Mouse (Mus musculus): ENCODE data around the gene Rbsn. TPM values are rescaled to one million over a fixed set of nuclear protein-coding genes. Genes with fewer than 3 reads are reported as not detected.

The Rbsn gene
- total and polyA plus RNA-seq, 3 experiments: 6.4 to 15.7 (median 11.6) TPM

- 88% methylated on average over 2 of the region's 2 CpGs for WGBS
- H3K27me3 ChIP-seq (ENCODE audit: control insufficient read depth, insufficient read depth, low read length): no peaks in the 10 kb centered on the region
- no peak for DNase-seq
- H3K79me2 ChIP-seq (replicated peaks; ENCODE audit: control insufficient read depth, insufficient read depth, low read length): no peaks in the 10 kb centered on the region
- H3K4me1 ChIP-seq (ENCODE audit: control insufficient read depth, insufficient read depth, low read length): no peaks in the 10 kb centered on the region
- H3K27ac ChIP-seq: no peak overlapping the region
- H3K4me3 ChIP-seq: no peak overlapping the region
- H3K36me3 ChIP-seq (ENCODE audit: control insufficient read depth, insufficient read depth, low read length): no peaks in the 10 kb centered on the region
- intact Hi-C loops (cut with DNase I): loop anchor here (10.0 kb wide), 1 partner anchor 675 kb away; no protein-coding TSS in a partner anchor
- TF ChIP-seq POLR2A (IDR thresholded peaks at IDR 0.05; ENCODE audit: insufficient read depth, low read depth, low read length) (no peak), EP300 (IDR thresholded peaks at IDR 0.05; ENCODE audit: insufficient read depth, low read depth, low read length) (no peak)
- no peak overlapping the region for H3K9ac ChIP-seq (ENCODE audit: low read depth, low read length)
These were observed 14.9 kb upstream of the Rbsn start for GRCm38 (mm10) chr6:92229586-92229985.

GRCm38 (mm10) chr6:92229103-92229502, 14.4 kb upstream of the Rbsn start:
- DNase-seq: no peak
- intact Hi-C loops (cut with DNase I): loop anchor here (10.0 kb wide), 1 partner anchor 676 kb away; no protein-coding TSS in a partner anchor
- no peak for TF ChIP-seq POLR2A (IDR thresholded peaks at IDR 0.05; ENCODE audit: insufficient read depth, low read depth, low read length)
- no peak for TF ChIP-seq CTCF (IDR thresholded peaks at IDR 0.05)
- no peak for TF ChIP-seq EP300 (IDR thresholded peaks at IDR 0.05; ENCODE audit: insufficient read depth, low read depth, low read length)
- H3K27ac ChIP-seq: no peak overlapping the region
- H3K27me3 ChIP-seq (ENCODE audit: control insufficient read depth, insufficient read depth, low read length): no peaks in the 10 kb centered on the region
- no peak overlapping the region for H3K4me3 ChIP-seq
- H3K9ac ChIP-seq (ENCODE audit: low read depth, low read length): no peak overlapping the region
- no peaks in the 10 kb centered on the region for H3K79me2 ChIP-seq (replicated peaks; ENCODE audit: control insufficient read depth, insufficient read depth, low read length)
- H3K4me1 ChIP-seq (ENCODE audit: control insufficient read depth, insufficient read depth, low read length): no peaks in the 10 kb centered on the region
- H3K36me3 ChIP-seq (ENCODE audit: control insufficient read depth, insufficient read depth, low read length): no peaks in the 10 kb centered on the region

- H3K4me1 ChIP-seq (ENCODE audit: control insufficient read depth, insufficient read depth, low read length): no peaks in the 10 kb centered on the region
- no peak for DNase-seq
- WGBS: 74% methylated on average over 1 of the region's 1 CpGs
- no peaks in the 10 kb centered on the region for H3K27me3 ChIP-seq (ENCODE audit: control insufficient read depth, insufficient read depth, low read length)
- H3K27ac ChIP-seq: no peak overlapping the region
- H3K4me3 ChIP-seq: no peak overlapping the region
- intact Hi-C loops (cut with DNase I): loop anchor here (10.0 kb wide), 1 partner anchor 680 kb away; no protein-coding TSS in a partner anchor
- no peaks in the 10 kb centered on the region for H3K79me2 ChIP-seq (replicated peaks; ENCODE audit: control insufficient read depth, insufficient read depth, low read length)
- H3K9ac ChIP-seq (ENCODE audit: low read depth, low read length): no peak overlapping the region
- TF ChIP-seq CTCF (IDR thresholded peaks at IDR 0.05): no peak
- no peak for TF ChIP-seq POLR2A (IDR thresholded peaks at IDR 0.05; ENCODE audit: insufficient read depth, low read depth, low read length)
- TF ChIP-seq EP300 (IDR thresholded peaks at IDR 0.05; ENCODE audit: insufficient read depth, low read depth, low read length): no peak
- no peaks in the 10 kb centered on the region for H3K36me3 ChIP-seq (ENCODE audit: control insufficient read depth, insufficient read depth, low read length)
These were observed 10.3 kb upstream of the Rbsn start for GRCm38 (mm10) chr6:92224981-92225380.

DNA sequence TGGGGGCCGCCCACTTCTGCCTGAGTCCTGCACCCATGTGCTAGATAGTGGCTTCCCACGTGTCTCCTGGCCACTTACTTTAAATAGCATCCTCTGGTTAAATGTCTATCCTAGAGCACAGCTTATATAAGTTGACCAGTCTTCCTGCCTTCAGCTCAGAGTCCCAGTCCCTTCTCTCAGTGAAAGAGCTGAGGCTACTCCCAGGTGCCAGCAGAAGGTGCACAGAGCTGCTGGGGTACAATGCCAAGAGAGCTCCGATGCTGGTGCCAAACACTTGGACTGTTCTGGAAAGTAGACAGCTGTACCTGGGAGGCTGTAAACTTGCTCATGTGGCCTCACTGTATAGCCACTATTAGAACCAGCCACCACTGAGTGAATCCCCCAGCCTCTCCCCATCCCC, 7.3 kb upstream of the Rbsn start:
- Histone ChIP-seq H3K79me2 (replicated peaks; ENCODE audit: control insufficient read depth, insufficient read depth, low read length) (no peaks in the 10 kb centered on the region), H3K4me3 (no peak overlapping the region), H3K4me1 (ENCODE audit: control insufficient read depth, insufficient read depth, low read length) (no peaks in the 10 kb centered on the region), H3K36me3 (ENCODE audit: control insufficient read depth, insufficient read depth, low read length) (no peaks in the 10 kb centered on the region), H3K27ac (no peak overlapping the region), H3K27me3 (ENCODE audit: control insufficient read depth, insufficient read depth, low read length) (no peaks in the 10 kb centered on the region), H3K9ac (ENCODE audit: low read depth, low read length) (no peak overlapping the region)
- intact Hi-C loops (cut with DNase I): loop anchor here (10.0 kb wide), 1 partner anchor 683 kb away; no protein-coding TSS in a partner anchor
- WGBS: 58% methylated on average over 3 of the region's 3 CpGs
- TF ChIP-seq EP300 (IDR thresholded peaks at IDR 0.05; ENCODE audit: insufficient read depth, low read depth, low read length) (no peak), POLR2A (IDR thresholded peaks at IDR 0.05; ENCODE audit: insufficient read depth, low read depth, low read length) (no peak), CTCF (IDR thresholded peaks at IDR 0.05) (no peak)
- DNase-seq: no peak

- DNase-seq: no peak
- TF ChIP-seq POLR2A (IDR thresholded peaks at IDR 0.05; ENCODE audit: insufficient read depth, low read depth, low read length) (no peak), EP300 (IDR thresholded peaks at IDR 0.05; ENCODE audit: insufficient read depth, low read depth, low read length) (no peak), CTCF (IDR thresholded peaks at IDR 0.05) (no peak)
- Histone ChIP-seq H3K4me1 (ENCODE audit: control insufficient read depth, insufficient read depth, low read length) (no peaks in the 10 kb centered on the region), H3K36me3 (ENCODE audit: control insufficient read depth, insufficient read depth, low read length) (no peaks in the 10 kb centered on the region), H3K79me2 (replicated peaks; ENCODE audit: control insufficient read depth, insufficient read depth, low read length) (no peaks in the 10 kb centered on the region), H3K27ac (no peak overlapping the region), H3K27me3 (ENCODE audit: control insufficient read depth, insufficient read depth, low read length) (no peaks in the 10 kb centered on the region), H3K4me3 (no peak overlapping the region), H3K9ac (ENCODE audit: low read depth, low read length) (no peak overlapping the region)
- intact Hi-C loops (cut with DNase I): loop anchor here (2.0 to 10.0 kb wide), 2 partner anchors 47 to 683 kb away; no protein-coding TSS in a partner anchor
- WGBS: 70% methylated on average over 6 of the region's 6 CpGs
These were observed 6.9 kb upstream of the Rbsn start for GRCm38 (mm10) chr6:92221604-92222003.

DNA sequence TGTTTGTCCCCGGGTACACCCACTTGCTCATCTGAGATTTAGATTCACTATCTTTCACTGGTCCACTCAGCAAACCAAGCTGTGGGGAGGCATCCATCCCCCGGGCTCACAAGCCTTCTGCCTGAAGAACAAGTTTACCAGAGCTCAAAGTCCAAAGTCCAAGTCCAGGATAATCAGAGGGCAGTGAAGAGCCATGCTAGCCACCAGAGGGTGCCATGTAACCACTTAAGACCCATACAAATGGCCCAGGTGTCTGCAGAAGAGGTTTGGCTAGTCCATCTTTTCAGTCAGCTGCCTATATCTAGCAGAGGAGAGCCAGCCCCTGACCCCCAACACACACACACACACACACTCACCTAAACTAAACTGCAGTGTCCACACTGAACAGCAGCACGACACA, 4.7 kb upstream of the Rbsn start:
- intact Hi-C loops (cut with DNase I): no loop called here
- TF ChIP-seq EP300 (IDR thresholded peaks at IDR 0.05; ENCODE audit: insufficient read depth, low read depth, low read length): no peak
- peak; percentile 64 for TF ChIP-seq CTCF (IDR thresholded peaks at IDR 0.05)
- Histone ChIP-seq H3K36me3 (ENCODE audit: control insufficient read depth, insufficient read depth, low read length) (no peaks in the 10 kb centered on the region), H3K79me2 (replicated peaks; ENCODE audit: control insufficient read depth, insufficient read depth, low read length) (no peaks in the 10 kb centered on the region), H3K27me3 (ENCODE audit: control insufficient read depth, insufficient read depth, low read length) (no peaks in the 10 kb centered on the region), H3K27ac (no peak overlapping the region), H3K9ac (ENCODE audit: low read depth, low read length) (no peak overlapping the region), H3K4me3 (no peak overlapping the region), H3K4me1 (ENCODE audit: control insufficient read depth, insufficient read depth, low read length) (no peaks in the 10 kb centered on the region)
- 34% methylated on average over 3 of the region's 3 CpGs for WGBS
- DNase-seq: peak in 1 of 2 experiments; percentile 9
